Mouse (Mus musculus): ENCODE measurements around the gene Rpl13a. TPM values are rescaled to one million over a fixed set of nuclear protein-coding genes. Genes with fewer than 3 reads are reported as not detected.
"Not testable (repeated sequence)": the region's sequence is repeated elsewhere in the genome, so short reads cannot be mapped to it uniquely, and the experiment has no call there.

Rpl13a gene
- polyA plus RNA-seq, 1 experiment from 2014 or later, result 1,296 TPM

DNA sequence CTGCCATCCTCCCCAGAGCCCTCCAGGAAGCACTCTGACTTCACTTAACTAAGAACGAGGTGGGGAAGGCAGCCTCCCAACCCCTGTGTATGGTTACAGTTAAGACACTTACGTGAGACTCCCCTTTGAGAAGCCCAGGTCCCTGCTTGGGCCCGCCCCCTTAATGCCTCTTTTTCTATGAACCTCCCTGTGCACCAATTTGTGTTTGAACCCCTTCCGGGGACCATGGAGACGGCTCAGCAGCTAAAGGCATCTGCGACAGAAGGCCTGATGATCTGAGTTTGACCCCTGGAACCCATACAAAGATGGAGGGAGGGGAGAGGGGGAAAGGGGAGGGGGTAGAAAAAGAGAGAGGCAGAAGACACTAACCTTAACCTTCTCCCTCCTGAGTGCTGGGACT, 22.1 kb downstream of the Rpl13a start:
- Histone ChIP-seq H3K27ac (no peak overlapping the region), H3K9ac (no peak overlapping the region), H3K27me3 (replicated peaks) (no peaks in the 10 kb centered on the region), H3K4me2 (no peak overlapping the region), H3K9me3 (no peaks in the 10 kb centered on the region), H3K36me3 (no peaks in the 10 kb centered on the region), H3K4me1 (peaks cover 22% of the 10 kb centered on the region), H3K4me3 (replicated peaks) (no peak overlapping the region)
- 64% methylated on average over 6 of the region's 6 CpGs for WGBS
- no peak for ATAC-seq (ENCODE audit: insufficient read depth, low FRiP score, low read depth)

- Histone ChIP-seq H3K4me2 (no peak overlapping the region), H3K27ac (no peak overlapping the region)
- no peak for ATAC-seq (ENCODE audit: insufficient read depth, low FRiP score, low read depth)
Measured at GRCm38 (mm10) chr7:45105491-45105890, 23.1 kb downstream of the Rpl13a start.

GRCm38 (mm10) chr7:45104941-45105340, 23.6 kb downstream of the Rpl13a start:
- no peak overlapping the region for H3K9ac ChIP-seq

More at GRCm38 (mm10) chr7:45105491-45105890, 23.1 kb downstream of the Rpl13a start:
- WGBS, result 67% methylated on average over 8 of the region's 8 CpGs
- Histone ChIP-seq H3K9ac (no peak overlapping the region), H3K4me3 (replicated peaks) (no peak overlapping the region), H3K4me1 (peaks cover 22% of the 10 kb centered on the region), H3K36me3 (no peaks in the 10 kb centered on the region), H3K9me3 (no peaks in the 10 kb centered on the region), H3K27me3 (replicated peaks) (no peaks in the 10 kb centered on the region)

DNA sequence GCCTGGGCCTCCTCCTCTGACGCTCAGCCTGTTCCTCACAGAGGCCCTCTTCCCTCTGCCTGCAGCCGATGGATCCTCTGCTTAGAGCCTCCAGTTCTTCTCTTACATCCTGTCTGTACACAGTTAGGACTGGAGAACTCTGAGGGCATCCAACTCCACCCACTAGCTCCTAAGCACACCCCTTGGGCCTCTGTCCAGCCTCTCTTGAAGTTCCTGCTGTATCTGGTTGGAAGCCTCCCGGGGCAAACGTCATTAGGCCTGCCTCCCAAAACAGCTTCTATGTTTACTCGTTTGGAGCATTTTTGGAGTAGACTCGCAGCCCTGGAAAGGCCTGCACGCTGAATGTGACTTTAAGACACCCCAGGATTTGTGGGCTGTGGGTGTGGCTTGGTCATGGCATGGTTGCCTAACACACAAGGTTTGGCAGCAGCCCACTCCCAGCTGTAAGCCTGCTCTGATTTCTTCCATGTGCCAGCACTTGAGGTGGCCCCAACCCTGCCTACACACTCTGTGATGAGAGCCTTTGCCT, 24.8 kb downstream of the Rpl13a start, which contains the start of gene Fcgrt:
Fcgrt (minus strand) TSS at position 200 of the 529 bp plus-strand sequence.
- no peaks in the 10 kb centered on the region for H3K36me3 ChIP-seq
- ATAC-seq (ENCODE audit: insufficient read depth, low FRiP score, low read depth), result peak; percentile 93
- H3K4me1 ChIP-seq, result peaks cover 22% of the 10 kb centered on the region
- no peaks in the 10 kb centered on the region for H3K9me3 ChIP-seq
- peak within 1 kb of the TSS; percentile 93 for H3K27ac ChIP-seq
- peak within 1 kb of the TSS; percentile 44 for H3K4me3 ChIP-seq (replicated peaks)
- H3K27me3 ChIP-seq (replicated peaks), result no peaks in the 10 kb centered on the region
- WGBS, result 19% methylated on average over 7 of the region's 7 CpGs
- peak within 1 kb of the TSS; percentile 59 for H3K4me2 ChIP-seq
- H3K9ac ChIP-seq, result peak within 1 kb of the TSS; percentile 9; the same call in 1 of the 2 replicates

More at GRCm38 (mm10) chr7:45104941-45105340, 23.6 kb downstream of the Rpl13a start:
- Histone ChIP-seq H3K9me3 (no peaks in the 10 kb centered on the region), H3K27ac (no peak overlapping the region), H3K27me3 (replicated peaks) (no peaks in the 10 kb centered on the region), H3K4me1 (peaks cover 22% of the 10 kb centered on the region), H3K4me3 (replicated peaks) (no peak overlapping the region), H3K36me3 (no peaks in the 10 kb centered on the region), H3K4me2 (no peak overlapping the region)
- no peak for ATAC-seq (ENCODE audit: insufficient read depth, low FRiP score, low read depth)
- 72% methylated on average over 5 of the region's 5 CpGs for WGBS

DNA sequence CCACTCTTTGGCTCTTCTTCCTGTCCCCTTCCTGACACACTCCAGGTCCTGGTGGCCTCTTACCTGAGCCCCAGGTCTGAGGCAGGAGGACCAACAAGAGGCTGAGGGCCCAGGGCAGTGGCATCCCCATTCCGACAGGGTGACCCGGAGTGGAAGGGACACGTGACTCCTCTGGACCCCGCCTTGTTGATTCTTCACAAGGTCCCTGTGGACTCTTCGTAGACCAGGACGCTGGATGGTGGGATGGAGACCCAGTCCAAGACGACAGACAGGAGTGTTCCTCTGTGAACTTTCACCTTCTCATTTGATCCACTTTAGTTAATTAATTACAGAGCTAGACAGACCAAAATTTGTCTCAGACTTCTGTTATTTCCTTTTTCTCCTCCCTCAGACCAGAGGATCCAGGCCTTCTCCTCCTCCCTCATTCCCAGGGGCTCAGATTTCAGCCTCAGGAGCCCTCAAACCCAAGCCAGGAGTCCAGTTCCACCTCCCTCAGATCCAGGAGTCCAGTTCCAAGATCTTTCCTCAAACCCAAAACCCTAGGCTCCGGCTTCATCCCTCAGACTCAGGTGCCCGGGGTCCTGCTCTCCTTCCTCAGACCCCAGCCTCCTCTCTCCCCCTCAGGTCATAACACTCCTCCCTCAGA, 25.5 kb downstream of the Rpl13a start:
- H3K9ac ChIP-seq, result peak overlapping the region; percentile 9; the same call in 1 of the 2 replicates
- H3K27ac ChIP-seq, result peak overlapping the region; percentile 93
- H3K27me3 ChIP-seq (replicated peaks), result no peaks in the 10 kb centered on the region
- peaks cover 22% of the 10 kb centered on the region for H3K4me1 ChIP-seq
- 48% methylated on average over 9 of the region's 9 CpGs for WGBS
- H3K9me3 ChIP-seq, result no peaks in the 10 kb centered on the region
- peak overlapping the region; percentile 44 for H3K4me3 ChIP-seq (replicated peaks)
- ATAC-seq (ENCODE audit: insufficient read depth, low FRiP score, low read depth), result 0 out of 2 replicates have a peak, but pooled peaks have one; percentile 2
- no peaks in the 10 kb centered on the region for H3K36me3 ChIP-seq
- H3K4me2 ChIP-seq, result peak overlapping the region; percentile 59

- Histone ChIP-seq H3K27ac (peak overlapping the region; percentile 93; the same call in 1 of the 2 replicates), H3K27me3 (replicated peaks) (no peaks in the 10 kb centered on the region), H3K4me2 (peak overlapping the region; percentile 59), H3K9me3 (no peaks in the 10 kb centered on the region), H3K9ac (no peak overlapping the region), H3K36me3 (no peaks in the 10 kb centered on the region), H3K4me1 (peaks cover 22% of the 10 kb centered on the region), H3K4me3 (replicated peaks) (peak overlapping the region; percentile 44)
- WGBS, result 69% methylated on average over 11 of the region's 11 CpGs
- ATAC-seq (ENCODE audit: insufficient read depth, low FRiP score, low read depth), result no peak
Measured at GRCm38 (mm10) chr7:45102441-45102840, 26.1 kb downstream of the Rpl13a start.

GRCm38 (mm10) chr7:45100046-45100445, 28.5 kb downstream of the Rpl13a start:
- H3K4me2 ChIP-seq, result 0 out of 2 replicates have a peak overlapping the region, but pooled peaks have one; percentile 13

GRCm38 (mm10) chr7:45098541-45099240, 29.9 kb downstream of the Rpl13a start:
- 87% methylated on average over 8 of the region's 8 CpGs for WGBS
- no peak overlapping the region for H3K4me3 ChIP-seq (replicated peaks)
- no peak overlapping the region for H3K4me2 ChIP-seq
- peaks cover 16% of the 10 kb centered on the region for H3K4me1 ChIP-seq
- no peaks in the 10 kb centered on the region for H3K36me3 ChIP-seq
- no peaks in the 10 kb centered on the region for H3K27me3 ChIP-seq (replicated peaks)
- no peak overlapping the region for H3K27ac ChIP-seq
- no peaks in the 10 kb centered on the region for H3K9me3 ChIP-seq
- no peak for ATAC-seq (ENCODE audit: insufficient read depth, low FRiP score, low read depth)
- no peak overlapping the region for H3K9ac ChIP-seq

More at GRCm38 (mm10) chr7:45100046-45100445, 28.5 kb downstream of the Rpl13a start:
- H3K4me3 ChIP-seq (replicated peaks), result no peak overlapping the region
- H3K27ac ChIP-seq, result no peak overlapping the region
- no peak for ATAC-seq (ENCODE audit: insufficient read depth, low FRiP score, low read depth)
- no peaks in the 10 kb centered on the region for H3K27me3 ChIP-seq (replicated peaks)
- H3K9ac ChIP-seq, result no peak overlapping the region
- no peaks in the 10 kb centered on the region for H3K36me3 ChIP-seq
- WGBS, result 75% methylated on average over 6 of the region's 6 CpGs
- no peaks in the 10 kb centered on the region for H3K9me3 ChIP-seq
- peaks cover 22% of the 10 kb centered on the region for H3K4me1 ChIP-seq

- WGBS, result 56% methylated on average over 6 of the region's 6 CpGs
- ATAC-seq (ENCODE audit: insufficient read depth, low FRiP score, low read depth), result no peak
- H3K9me3 ChIP-seq, result no peaks in the 10 kb centered on the region
Measured at GRCm38 (mm10) chr7:45097479-45097878, 31.1 kb downstream of the Rpl13a start.

GRCm38 (mm10) chr7:45095965-45096364, 32.6 kb downstream of the Rpl13a start:
- H3K9ac ChIP-seq; H3K4me1 ChIP-seq; H3K4me3 ChIP-seq (replicated peaks); ATAC-seq (ENCODE audit: insufficient read depth, low FRiP score, low read depth); H3K36me3 ChIP-seq; H3K4me2 ChIP-seq; H3K9me3 ChIP-seq; H3K27ac ChIP-seq; H3K27me3 ChIP-seq (replicated peaks): not testable (repeated sequence)
- WGBS, result 94% methylated on average over 14 of the region's 14 CpGs

More at GRCm38 (mm10) chr7:45097479-45097878, 31.1 kb downstream of the Rpl13a start:
- Histone ChIP-seq H3K36me3 (no peaks in the 10 kb centered on the region), H3K4me2 (no peak overlapping the region), H3K4me1 (peaks cover 14% of the 10 kb centered on the region), H3K9ac (no peak overlapping the region), H3K27me3 (replicated peaks) (no peaks in the 10 kb centered on the region), H3K4me3 (replicated peaks) (no peak overlapping the region), H3K27ac (peak overlapping the region; percentile 3; the same call in 1 of the 2 replicates)

GRCm38 (mm10) chr7:45095367-45095766, 33.2 kb downstream of the Rpl13a start:
- Histone ChIP-seq H3K9me3 (no peaks in the 10 kb centered on the region), H3K9ac (no peak overlapping the region), H3K4me3 (replicated peaks) (no peak overlapping the region), H3K36me3 (no peaks in the 10 kb centered on the region), H3K4me2 (no peak overlapping the region), H3K27me3 (replicated peaks) (no peaks in the 10 kb centered on the region), H3K4me1 (peaks cover 12% of the 10 kb centered on the region; the same call in 1 of the 2 replicates), H3K27ac (no peak overlapping the region)
- WGBS, result 76% methylated on average over 6 of the region's 6 CpGs
- no peak for ATAC-seq (ENCODE audit: insufficient read depth, low FRiP score, low read depth)

DNA sequence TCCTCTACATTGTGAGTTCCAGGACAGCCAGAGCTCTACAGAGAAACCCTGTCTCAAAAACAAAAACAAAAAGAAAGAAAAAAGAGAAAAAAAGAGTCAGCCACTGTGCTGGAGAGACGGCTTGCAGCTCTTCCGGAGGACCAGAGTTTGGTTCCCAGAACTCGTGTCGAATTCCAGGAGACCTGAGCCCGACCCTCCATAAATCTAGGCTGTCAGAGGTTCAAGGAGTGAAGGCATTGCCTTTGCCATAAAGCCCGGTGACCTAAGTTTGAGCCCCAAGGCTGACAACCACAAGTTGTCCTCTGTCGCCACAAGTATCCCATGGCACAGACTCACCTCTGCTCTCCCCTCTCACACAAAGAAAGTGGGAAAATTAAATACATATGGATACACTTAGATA, 34.4 kb downstream of the Rpl13a start:
- Histone ChIP-seq H3K4me2 (no peak overlapping the region), H3K27ac (no peak overlapping the region), H3K36me3 (no peaks in the 10 kb centered on the region), H3K27me3 (replicated peaks) (no peaks in the 10 kb centered on the region), H3K4me3 (replicated peaks) (no peak overlapping the region), H3K9ac (no peak overlapping the region), H3K4me1 (peaks cover 14% of the 10 kb centered on the region; the same call in 1 of the 2 replicates), H3K9me3 (no peaks in the 10 kb centered on the region)
- WGBS, result 28% methylated on average over 7 of the region's 7 CpGs
- no peak for ATAC-seq (ENCODE audit: insufficient read depth, low FRiP score, low read depth)

All from stomach, embryonic 15.5 days (tissue).